Mouse (Mus musculus) cerebellum, postnatal 14 days (tissue): ENCODE results near the gene Lrrc30.

ENCODE experiments used
- DNase-seq, 2 experiments: peaks; one replicate each; pipeline ENCODE4 v3.0.0; 2021; ENCODE audit warnings: mixed read lengths in 2 of 2

Gene Lrrc30

GRCm38 (mm10) chr17:67582681-67583356 is 49.7 kb downstream of the Lrrc30 start:
- no peak for DNase-seq

- DNase-seq = no peak
Observed at GRCm38 (mm10) chr17:67581839-67582238, 50.7 kb downstream of the Lrrc30 start.
